Mouse (Mus musculus) urinary bladder, postnatal 10 days (tissue): ENCODE measurements around the gene Rdh19.
"Not testable (repeated sequence)": the region's sequence is repeated elsewhere in the genome, so short reads cannot be mapped to it uniquely, and the experiment has no call there.

ENCODE experiments used
- DNase-seq: peaks from one replicate; pipeline ENCODE4 v3.0.0; 2022; ENCODE audit warnings: low spot score

Rdh19 gene

DNA sequence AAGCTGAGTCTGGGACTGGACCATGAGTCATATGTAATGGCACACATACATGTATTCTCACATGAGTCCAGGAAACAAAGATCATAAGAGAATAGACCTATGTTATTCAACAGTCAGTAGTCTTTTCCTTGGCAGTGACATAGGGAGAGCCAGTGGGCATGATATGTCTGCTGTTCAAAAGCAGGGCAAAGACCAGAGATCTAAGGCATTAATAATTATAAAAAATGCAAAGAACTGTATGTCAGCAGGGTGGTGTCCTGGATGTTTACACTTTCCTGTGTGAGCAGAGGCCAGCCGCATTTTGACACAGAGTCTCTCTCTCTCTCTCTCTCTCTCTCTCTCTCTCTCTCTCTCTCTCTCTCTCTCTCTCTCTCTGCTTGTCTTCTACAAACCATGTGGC is at the start of gene Rdh19:
Gene Rdh19, plus strand, starts transcription at position 301 of the 400 bp plus-strand sequence.
- DNase-seq: no peak

DNA sequence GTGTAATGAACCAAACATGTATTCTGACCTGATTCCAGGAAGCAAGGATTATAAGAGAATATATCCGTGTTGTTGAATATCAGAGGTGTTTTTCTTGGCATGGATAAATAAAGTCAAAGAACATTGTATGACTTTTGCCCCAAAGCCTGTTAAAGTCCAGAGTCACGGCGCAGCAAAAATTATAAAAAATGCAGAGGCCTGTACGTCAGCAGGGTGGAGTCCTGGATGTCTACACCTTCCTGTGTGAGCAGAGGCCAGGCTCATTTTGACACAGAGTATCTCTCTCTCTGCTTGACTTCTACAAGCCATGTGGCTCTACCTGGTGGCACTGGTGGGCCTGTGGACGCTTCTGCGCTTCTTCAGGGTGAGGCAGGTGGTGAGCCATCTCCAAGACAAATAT is 48.8 kb upstream of the Rdh19 start, which contains the start of gene Rdh16:
Gene Rdh16, plus strand, starts transcription at position 262 of the 400 bp plus-strand sequence.
- DNase-seq: no peak

DNA sequence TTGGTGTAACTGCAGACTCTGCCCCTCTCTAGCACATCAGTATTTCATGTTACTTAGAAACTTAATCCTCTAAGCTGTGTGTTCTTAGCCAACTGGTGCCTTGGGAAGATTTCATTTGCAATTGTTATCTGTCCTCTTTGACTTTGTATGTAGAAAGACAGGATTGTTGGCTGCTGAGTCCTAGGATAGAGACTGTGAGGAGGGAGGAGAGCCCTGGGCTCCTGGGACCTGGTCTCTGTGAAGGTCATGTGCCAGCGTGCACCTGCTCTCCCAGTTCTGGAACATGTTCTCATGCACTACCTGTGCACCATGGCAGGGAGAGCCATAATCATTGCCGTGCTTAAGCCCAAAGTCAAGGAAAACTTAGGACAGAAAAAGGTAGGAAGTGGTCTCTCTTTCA is 48.1 kb upstream of the Rdh19 start:
- no peak for DNase-seq

- no peak for DNase-seq
Observed at GRCm38 (mm10) chr10:127802236-127802635, 47.5 kb upstream of the Rdh19 start.

DNA sequence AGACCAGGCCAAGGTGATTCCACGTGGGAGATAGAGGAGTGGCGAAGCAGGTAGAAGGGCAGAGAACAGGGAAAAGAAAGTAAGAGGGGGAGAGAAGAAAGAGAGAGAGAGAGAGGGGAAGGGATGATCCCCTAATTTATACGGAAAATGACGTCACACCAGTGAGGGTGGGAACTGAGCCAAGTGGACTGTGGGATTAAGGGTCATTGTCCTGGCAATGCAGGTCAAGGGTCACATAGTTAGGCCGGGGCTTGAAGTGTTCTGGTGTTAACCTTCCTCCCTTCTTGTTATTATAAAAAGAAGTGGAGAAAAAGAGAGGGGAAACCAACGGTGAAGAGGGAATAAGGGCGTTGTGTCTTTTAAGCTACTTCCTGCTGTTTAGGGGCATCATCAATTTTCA is 45.3 kb upstream of the Rdh19 start:
- no peak for DNase-seq

DNA sequence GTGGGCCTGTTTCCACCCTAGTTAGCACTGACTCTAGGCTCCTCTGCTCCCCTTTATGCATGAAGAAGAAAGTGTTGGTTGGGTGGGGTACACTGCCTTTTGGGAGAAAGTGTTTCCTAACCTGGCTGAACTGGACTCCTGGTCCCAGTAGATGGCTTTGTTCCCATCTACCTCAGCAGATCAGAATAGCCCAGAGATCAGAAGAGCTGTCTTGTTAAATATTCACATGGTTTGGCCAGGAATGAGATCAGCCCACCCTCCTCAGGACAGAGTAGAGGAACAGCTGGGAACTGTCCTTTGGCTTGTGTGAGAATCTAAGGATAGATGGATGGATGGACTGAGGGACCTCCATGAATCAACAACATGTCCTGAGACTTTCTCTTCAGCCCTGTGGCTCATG is 33.8 kb upstream of the Rdh19 start:
- DNase-seq: no peak

GRCm38 (mm10) chr10:127817268-127817910 is 32.3 kb upstream of the Rdh19 start:
- DNase-seq: not testable (repeated sequence)

- DNase-seq: not testable (repeated sequence)
Observed at GRCm38 (mm10) chr10:127821806-127822205, 27.9 kb upstream of the Rdh19 start.

DNA sequence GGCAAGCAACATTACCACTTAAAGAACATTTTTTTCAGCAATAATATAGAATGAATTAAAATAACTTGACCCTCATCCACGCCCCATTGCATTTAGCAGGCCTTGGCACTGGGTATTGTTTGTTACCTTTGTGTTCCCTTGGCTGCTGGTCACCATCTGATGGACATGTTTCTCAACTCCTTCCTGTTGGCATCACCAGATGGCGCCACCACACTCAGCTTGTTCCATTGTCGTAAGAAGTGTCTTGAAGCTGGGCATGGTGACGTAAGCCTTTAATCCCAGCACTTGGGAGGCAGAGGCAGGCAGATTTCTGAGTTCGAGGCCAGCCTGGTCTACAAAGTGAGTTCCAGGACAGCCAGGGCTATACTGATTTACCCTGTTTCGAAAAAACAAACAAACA is 24.3 kb upstream of the Rdh19 start:
- DNase-seq: no peak

- no peak for DNase-seq
Observed at GRCm38 (mm10) chr10:127829121-127829520, 20.6 kb upstream of the Rdh19 start.

DNA sequence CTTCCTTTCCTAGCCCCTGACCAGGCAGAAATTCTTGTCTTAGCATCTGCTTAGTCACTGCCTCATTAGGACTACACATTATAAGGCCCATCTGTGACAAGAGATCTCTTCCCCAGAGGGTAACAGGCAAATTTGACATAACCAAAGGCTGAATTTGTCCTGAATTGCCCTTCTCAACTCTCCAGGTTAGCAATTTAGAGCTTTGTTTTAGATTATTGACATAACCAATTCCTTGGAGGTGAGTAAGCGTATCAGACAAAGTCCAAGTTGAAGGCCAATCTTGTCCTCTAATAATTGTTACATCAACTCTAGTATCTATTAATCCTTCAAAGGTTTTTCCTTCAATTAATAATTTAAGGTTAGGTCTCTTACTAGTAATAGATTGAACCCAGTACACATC is 15.5 kb upstream of the Rdh19 start:
- not testable (repeated sequence) for DNase-seq

- DNase-seq: no peak
Observed at GRCm38 (mm10) chr10:127835292-127835691, 14.4 kb upstream of the Rdh19 start.

DNA sequence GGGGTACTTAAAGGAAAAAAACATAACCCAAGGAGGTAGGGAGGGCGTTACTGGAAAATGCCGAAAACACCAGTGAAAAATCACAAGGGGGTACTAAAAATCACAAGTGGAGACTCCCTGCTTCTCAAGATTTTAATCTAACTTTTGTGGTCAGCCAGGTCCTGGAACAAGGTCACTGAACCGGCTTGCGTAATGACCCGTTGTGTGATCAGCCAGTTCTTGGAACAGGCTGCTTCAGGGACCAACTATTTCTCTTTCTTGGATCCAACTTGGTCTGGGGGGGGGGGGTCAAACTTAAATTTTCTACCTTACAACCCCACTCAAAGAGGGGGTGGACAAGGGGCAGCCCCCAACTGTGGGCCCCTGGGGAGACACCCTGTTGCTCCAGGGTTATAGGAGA is 11.9 kb upstream of the Rdh19 start:
- DNase-seq: not testable (repeated sequence)

DNA sequence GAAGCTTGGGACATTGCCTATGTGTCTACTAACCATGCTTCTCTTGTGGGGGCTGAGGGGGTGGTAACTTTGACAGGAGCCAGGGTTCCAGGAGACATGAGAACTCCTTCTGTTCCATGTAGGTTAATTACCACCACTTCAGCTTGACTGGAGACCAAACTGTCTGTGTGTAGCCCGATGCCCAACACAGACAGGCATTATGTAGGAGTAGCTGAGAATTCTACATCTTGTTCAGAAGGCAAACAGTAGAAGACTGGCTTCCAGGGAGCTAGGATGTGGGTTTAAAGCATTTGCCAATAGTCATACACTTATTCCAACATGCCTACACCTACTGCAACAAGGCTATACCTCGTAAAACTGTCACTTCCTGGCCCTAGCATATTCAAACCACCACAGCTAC is 11.2 kb upstream of the Rdh19 start:
- DNase-seq: no peak

GRCm38 (mm10) chr10:127840776-127841175 is 9.0 kb upstream of the Rdh19 start:
- no peak for DNase-seq

- DNase-seq: not testable (repeated sequence)
Observed at GRCm38 (mm10) chr10:127845945-127846344, 3.8 kb upstream of the Rdh19 start.

GRCm38 (mm10) chr10:127848089-127848488 is 1.6 kb upstream of the Rdh19 start:
- DNase-seq: no peak

GRCm38 (mm10) chr10:127856376-127856775 is 6.6 kb downstream of the Rdh19 start:
- no peak for DNase-seq

DNA sequence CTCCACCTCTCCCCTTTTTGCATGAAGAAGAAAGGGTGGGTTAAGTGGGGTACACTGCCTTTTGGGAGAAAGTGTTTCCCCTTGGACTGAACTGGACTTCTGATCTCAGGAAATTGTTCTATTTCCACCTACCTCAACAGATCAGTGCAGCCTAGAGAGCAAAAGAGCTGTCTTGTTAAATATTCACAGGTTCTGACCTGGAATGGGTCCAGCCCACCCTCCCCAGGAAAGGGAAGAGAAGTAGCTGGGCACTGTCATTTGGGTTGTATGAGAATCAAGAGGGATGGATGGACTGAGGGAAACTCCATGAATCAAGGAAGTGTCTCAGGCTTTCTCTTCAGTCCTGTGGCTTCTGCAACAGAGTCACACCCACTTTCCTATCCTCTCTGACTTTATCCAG is 15.2 kb downstream of the Rdh19 start:
- no peak for DNase-seq

DNA sequence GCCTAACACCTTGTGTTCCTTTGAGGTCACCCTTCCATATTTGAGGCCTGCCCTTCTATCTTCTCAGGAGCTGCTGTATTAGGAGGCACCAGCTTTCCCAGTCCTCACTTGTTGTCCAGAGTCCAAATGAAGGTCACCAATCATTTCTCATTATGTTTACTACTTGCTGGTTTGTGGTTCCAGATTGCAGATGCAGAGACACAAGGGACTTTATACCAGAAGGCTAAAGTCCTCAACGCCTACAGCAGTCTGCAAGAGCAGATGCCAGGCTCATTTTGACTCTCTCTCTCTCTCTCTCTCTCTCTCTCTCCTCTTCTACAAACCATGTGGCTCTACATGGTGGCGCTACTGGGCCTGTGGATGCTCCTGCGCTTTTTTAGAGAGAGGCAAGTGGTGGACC is 16.5 kb downstream of the Rdh19 start, which contains the start of gene Rdh16f2:
Gene Rdh16f2, plus strand, starts transcription at position 243 of the 400 bp plus-strand sequence.
- no peak for DNase-seq

DNA sequence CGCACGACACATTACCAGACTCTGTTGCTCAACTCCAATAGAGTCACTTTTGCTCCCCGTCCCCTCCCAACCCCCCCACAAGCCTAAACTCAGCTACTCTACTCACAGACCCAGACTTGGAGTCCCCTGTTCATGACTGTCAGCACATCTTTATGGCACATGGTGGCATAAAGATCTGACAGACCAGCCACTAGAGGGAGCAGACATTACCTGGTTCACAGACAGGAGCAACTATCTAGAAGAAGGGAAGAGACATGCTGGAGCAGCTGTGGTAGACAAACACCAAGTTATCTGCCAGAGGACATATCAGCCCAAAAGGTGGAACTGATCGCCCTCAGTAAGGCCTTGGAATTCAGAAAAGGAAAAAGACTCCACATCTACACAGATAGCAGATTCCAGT is 22.8 kb downstream of the Rdh19 start:
- DNase-seq: no peak

DNA sequence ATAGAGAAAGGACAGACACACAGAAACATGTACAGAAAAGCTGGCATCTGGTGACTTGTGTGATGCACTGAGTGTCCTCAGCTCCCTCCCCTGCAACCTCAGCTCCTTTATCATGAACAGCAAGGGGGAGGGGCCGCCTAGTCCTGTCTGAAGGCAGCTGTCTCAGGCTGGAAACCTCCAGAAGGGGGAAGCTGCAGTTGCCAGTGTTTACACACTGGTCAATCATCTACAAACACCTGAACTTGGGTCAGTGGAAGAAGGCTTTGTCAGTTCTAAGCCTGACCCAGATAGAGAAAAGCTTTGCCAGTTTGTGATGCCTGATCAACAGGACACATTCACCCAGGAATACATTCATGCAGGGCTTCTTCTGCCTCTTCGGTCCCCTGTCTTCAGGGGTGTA is 28.0 kb downstream of the Rdh19 start:
- DNase-seq: no peak

DNA sequence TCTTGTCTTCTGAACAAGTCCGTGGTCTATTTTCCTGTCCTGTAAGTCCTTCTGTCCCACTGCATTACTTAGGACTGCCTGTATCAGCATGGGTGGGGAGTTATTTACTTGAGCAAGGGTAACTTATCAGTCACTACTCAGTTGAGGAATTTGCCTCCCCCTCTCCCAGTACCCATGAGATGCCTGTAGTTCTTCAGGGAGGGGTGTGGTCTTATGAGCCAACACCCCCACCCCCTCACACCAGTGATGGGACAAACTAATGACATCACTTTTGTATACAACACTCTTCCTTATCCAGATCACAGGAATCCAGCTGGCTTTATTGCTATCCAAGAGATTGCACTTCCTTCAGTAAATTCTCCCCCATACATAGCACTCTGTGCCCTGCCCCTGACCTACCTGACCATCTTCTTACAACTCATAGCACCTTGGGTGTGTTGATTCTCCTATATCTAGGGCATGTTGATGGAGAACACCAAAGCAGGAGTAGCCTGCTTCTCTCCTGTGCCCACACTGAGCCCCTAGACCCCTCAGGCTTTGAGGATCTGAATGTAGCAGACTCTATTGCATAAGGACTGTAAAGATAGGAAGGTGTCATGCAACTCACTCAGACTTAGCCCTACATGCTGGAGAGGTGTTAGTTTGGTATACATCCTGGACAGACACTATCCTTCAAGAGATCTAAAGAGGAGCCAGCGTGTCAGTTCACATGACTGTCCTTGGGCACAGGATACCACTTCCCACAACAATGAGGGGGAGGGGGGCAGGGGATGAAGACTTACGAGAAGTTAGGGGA is 28.7 kb downstream of the Rdh19 start:
- DNase-seq: no peak
